Mouse (Mus musculus) neural tube, embryonic 14.5 days (tissue): ENCODE results near the gene Defb36. TPM values are rescaled to one million over a fixed set of nuclear protein-coding genes. Genes with fewer than 3 reads are reported as not detected.

Experiments used
- ATAC-seq: fragments of 200-750 bp; cut with Nextera tagmentation; 2 replicates; pipeline ENCODE4 v1.8.0; 2017; ENCODE audit warnings: low read depth, mild to moderate bottlenecking, moderate TSS enrichment, moderate library complexity
- H3K27ac ChIP-seq: fragments of 300-500 bp; sonication (generic); 2 replicates; pipeline ENCODE4 v1.5.1; 2014; ENCODE audit warnings: low read depth, mild to moderate bottlenecking, control low read depth, low read length, moderate library complexity, mixed read lengths
- H3K27me3 ChIP-seq: fragments of 300-500 bp; sonication (generic); 2 replicates; pipeline ENCODE4 v1.6.1; 2014; ENCODE audit warnings: low read length; ENCODE audit not compliant: control insufficient read depth, insufficient read depth
- H3K36me3 ChIP-seq: fragments of 300-500 bp; sonication (generic); 2 replicates; pipeline ENCODE4 v1.6.1; 2014; ENCODE audit warnings: low read length, mixed read lengths; ENCODE audit not compliant: control insufficient read depth, insufficient read depth
- H3K4me1 ChIP-seq: fragments of 300-500 bp; sonication (generic); 2 replicates; pipeline ENCODE4 v1.6.1; 2014; ENCODE audit warnings: low read length; ENCODE audit not compliant: control insufficient read depth, insufficient read depth
- H3K4me2 ChIP-seq: fragments of 300-500 bp; sonication (generic); 2 replicates; pipeline ENCODE4 v1.6.1; 2014; ENCODE audit warnings: mild to moderate bottlenecking, low read depth, low read length, control low read depth
- H3K4me3 ChIP-seq: fragments of 300-500 bp; sonication (generic); 2 replicates; pipeline ENCODE4 v1.5.1; 2014; ENCODE audit warnings: low read depth, low read length, control low read depth, mixed read lengths
- H3K9ac ChIP-seq: fragments of 300-500 bp; sonication (generic); replicated peaks from 2 replicates; pipeline ENCODE4 v1.6.1; 2014; ENCODE audit warnings: low read depth, mild to moderate bottlenecking, control low read depth, low read length, mixed read lengths
- H3K9me3 ChIP-seq: fragments of 300-500 bp; sonication (generic); 2 replicates; pipeline ENCODE4 v1.6.1; 2016; ENCODE audit warnings: low read length; ENCODE audit not compliant: control insufficient read depth
- WGBS: fragments of 180-500 bp; shearing (Covaris S2); extraction: QIAGEN DNeasy Blood & Tissue Kit; methylation state at CpG from one replicate; pipeline ENCODE4 v1.1.7; 2014; 5-methylcytosine and 5-hydroxymethylcytosine counted together
- polyA plus RNA-seq: library from polyadenylated mRNA; unstranded; fragments of >200 nt; fragmentation: Nextera tagmentation; extraction: Ambion mirVana; gene quantifications from 2 replicates; pipeline ENCODE4 v1.2.1, GENCODE M21; 2014

Gene Defb36
- polyA plus RNA-seq, 1 experiment from 2014 or later = not detected

DNA sequence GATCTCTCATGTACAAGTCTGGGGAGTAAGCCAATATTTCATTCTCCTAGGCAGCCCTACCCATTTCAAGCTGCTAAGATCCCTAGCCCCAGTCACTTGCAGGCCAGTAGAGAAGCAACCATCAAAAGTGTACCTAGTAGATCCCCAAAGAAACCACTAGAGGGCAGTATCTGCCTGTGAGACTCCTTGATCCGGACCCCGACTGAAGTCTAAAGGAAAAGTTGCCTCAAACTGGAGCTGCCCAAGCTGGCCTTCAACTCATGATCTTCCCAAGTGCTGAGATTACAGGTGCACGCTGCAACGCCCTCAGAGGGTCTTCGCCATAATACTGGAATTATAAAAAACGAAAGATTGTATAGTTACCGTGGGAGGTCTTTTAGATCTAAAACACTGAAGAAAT lies 11.4 kb downstream of the Defb36 start:
- no peaks in the 10 kb centered on the region for H3K4me1 ChIP-seq
- ATAC-seq = peak; percentile 69; the same call in 1 of the 2 replicates
- 9% methylated on average over 7 of the region's 7 CpGs for WGBS

GRCm38 (mm10) chr2:152616470-152616869 lies 12.3 kb downstream of the Defb36 start:
- H3K9me3 ChIP-seq = no peaks in the 10 kb centered on the region
- H3K4me1 ChIP-seq = no peaks in the 10 kb centered on the region
- H3K9ac ChIP-seq = no peak overlapping the region
- H3K4me3 ChIP-seq = no peak overlapping the region
- no peaks in the 10 kb centered on the region for H3K36me3 ChIP-seq
- WGBS = 82% methylated on average over 6 of the region's 6 CpGs
- H3K27me3 ChIP-seq = no peaks in the 10 kb centered on the region
- no peak overlapping the region for H3K27ac ChIP-seq
- ATAC-seq = no peak
- H3K4me2 ChIP-seq = no peak overlapping the region

More for the DNA sequence above, 11.4 kb downstream of the Defb36 start:
- H3K4me3 ChIP-seq = no peak overlapping the region
- H3K36me3 ChIP-seq = no peaks in the 10 kb centered on the region
- no peaks in the 10 kb centered on the region for H3K9me3 ChIP-seq
- no peak overlapping the region for H3K9ac ChIP-seq
- no peak overlapping the region for H3K4me2 ChIP-seq
- no peak overlapping the region for H3K27ac ChIP-seq
- no peaks in the 10 kb centered on the region for H3K27me3 ChIP-seq

- H3K36me3 ChIP-seq = no peaks in the 10 kb centered on the region
- H3K9ac ChIP-seq = no peak overlapping the region
- H3K27me3 ChIP-seq = no peaks in the 10 kb centered on the region
- no peak overlapping the region for H3K27ac ChIP-seq
- H3K4me2 ChIP-seq = no peak overlapping the region
- WGBS = 59% methylated on average over 5 of the region's 5 CpGs
- no peaks in the 10 kb centered on the region for H3K4me1 ChIP-seq
- ATAC-seq = no peak
- no peaks in the 10 kb centered on the region for H3K9me3 ChIP-seq
- no peak overlapping the region for H3K4me3 ChIP-seq
Measured at GRCm38 (mm10) chr2:152617374-152617773, 13.2 kb downstream of the Defb36 start.

- H3K4me3 ChIP-seq = no peak overlapping the region
- no peak for ATAC-seq
- no peaks in the 10 kb centered on the region for H3K4me1 ChIP-seq
Measured at GRCm38 (mm10) chr2:152620367-152621134, 16.4 kb downstream of the Defb36 start.

GRCm38 (mm10) chr2:152622151-152622550 lies 18.0 kb downstream of the Defb36 start:
- peaks cover 6% of the 10 kb centered on the region; the same call in 1 of the 2 replicates for H3K4me1 ChIP-seq
- no peak overlapping the region for H3K4me2 ChIP-seq
- 74% methylated on average over 13 of the region's 13 CpGs for WGBS
- H3K27me3 ChIP-seq = peaks cover 9% of the 10 kb centered on the region; the same call in 1 of the 2 replicates
- no peaks in the 10 kb centered on the region for H3K9me3 ChIP-seq
- H3K4me3 ChIP-seq = no peak overlapping the region
- H3K36me3 ChIP-seq = no peaks in the 10 kb centered on the region
- H3K9ac ChIP-seq = no peak overlapping the region
- H3K27ac ChIP-seq = no peak overlapping the region
- no peak for ATAC-seq

More at GRCm38 (mm10) chr2:152620367-152621134, 16.4 kb downstream of the Defb36 start:
- Histone ChIP-seq H3K27me3 (no peaks in the 10 kb centered on the region), H3K9ac (no peak overlapping the region), H3K27ac (no peak overlapping the region), H3K4me2 (no peak overlapping the region), H3K36me3 (no peaks in the 10 kb centered on the region), H3K9me3 (no peaks in the 10 kb centered on the region)
- 68% methylated on average over 9 of the region's 9 CpGs for WGBS

- Histone ChIP-seq H3K4me1 (peaks cover 7% of the 10 kb centered on the region; the same call in 1 of the 2 replicates), H3K27me3 (peaks cover 11% of the 10 kb centered on the region; the same call in 1 of the 2 replicates), H3K36me3 (no peaks in the 10 kb centered on the region), H3K9me3 (no peaks in the 10 kb centered on the region), H3K4me3 (no peak within 1 kb of the TSS), H3K4me2 (no peak within 1 kb of the TSS), H3K27ac (no peak within 1 kb of the TSS), H3K9ac (no peak within 1 kb of the TSS)
- ATAC-seq = no peak
- WGBS = 84% methylated on average over 7 of the region's 7 CpGs
Measured at GRCm38 (mm10) chr2:152622953-152623352, 18.8 kb downstream of the Defb36 start, which contains the start of gene Defb25. Gene Defb25 (minus strand): TSS chr2:152623053.

GRCm38 (mm10) chr2:152624566-152624965 lies 20.4 kb downstream of the Defb36 start:
- WGBS = 92% methylated on average over 2 of the region's 2 CpGs

DNA sequence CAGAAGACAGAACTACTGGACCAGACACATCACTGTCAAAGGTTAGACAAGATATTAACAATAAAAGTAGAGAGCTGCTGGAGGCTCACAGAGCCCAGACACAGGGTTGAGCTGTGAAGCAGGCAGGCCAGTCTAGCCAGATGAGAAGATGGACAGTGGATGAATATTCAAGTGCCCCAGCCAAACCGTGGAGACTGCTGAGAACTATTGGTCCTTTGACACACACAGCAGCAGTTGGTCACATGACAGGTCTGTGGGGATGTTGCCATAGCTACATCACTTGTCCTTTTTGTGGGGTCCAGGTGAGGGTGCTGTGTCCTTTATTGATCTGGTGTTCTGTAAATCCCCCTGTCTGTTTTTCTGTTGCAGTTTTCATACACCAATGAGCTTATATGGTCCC lies 21.1 kb downstream of the Defb36 start:
- Histone ChIP-seq H3K27ac (no peak overlapping the region), H3K4me1 (peaks cover 7% of the 10 kb centered on the region; the same call in 1 of the 2 replicates), H3K9me3 (no peaks in the 10 kb centered on the region), H3K9ac (no peak overlapping the region), H3K4me3 (no peak overlapping the region), H3K36me3 (no peaks in the 10 kb centered on the region), H3K4me2 (no peak overlapping the region), H3K27me3 (peaks cover 15% of the 10 kb centered on the region; the same call in 1 of the 2 replicates)
- 4% methylated on average over 1 of the region's 1 CpGs for WGBS
- no peak for ATAC-seq

More at GRCm38 (mm10) chr2:152624566-152624965, 20.4 kb downstream of the Defb36 start:
- H3K27me3 ChIP-seq = peaks cover 15% of the 10 kb centered on the region; the same call in 1 of the 2 replicates
- no peak for ATAC-seq
- H3K27ac ChIP-seq = no peak overlapping the region
- H3K4me2 ChIP-seq = no peak overlapping the region
- H3K4me1 ChIP-seq = peaks cover 7% of the 10 kb centered on the region; the same call in 1 of the 2 replicates
- H3K4me3 ChIP-seq = no peak overlapping the region
- no peaks in the 10 kb centered on the region for H3K36me3 ChIP-seq
- no peak overlapping the region for H3K9ac ChIP-seq
- no peaks in the 10 kb centered on the region for H3K9me3 ChIP-seq
